Mouse (Mus musculus) lung, adult 2 months (tissue): ENCODE data around the gene Ugt1a10. TPM values are rescaled to one million over a fixed set of nuclear protein-coding genes. Genes with fewer than 3 reads are reported as not detected.
"Not testable (repeated sequence)": the region's sequence is repeated elsewhere in the genome, so short reads cannot be mapped to it uniquely, and the experiment has no call there.

ENCODE experiments used
- DNase-seq: peaks from one replicate; pipeline ENCODE4 v3.0.0; 2022
- H3K4me1 ChIP-seq: fragments of 200-500 bp; 2 replicates; pipeline ENCODE4 v1.6.1; 2011; ENCODE audit warnings: low read length; ENCODE audit not compliant: control insufficient read depth, insufficient read depth
- H3K4me3 ChIP-seq: fragments of 200-500 bp; replicated peaks from 2 replicates; pipeline ENCODE3; 2011; ENCODE audit warnings: low read depth, mild to moderate bottlenecking, control low read depth, low read length; ENCODE audit errors: extremely low read depth
- CTCF ChIP-seq: fragments of 200-500 bp; IDR thresholded peaks from 2 replicates; pipeline ENCODE4 v1.5.1; 2011; ENCODE audit warnings: mild to moderate bottlenecking, low read length, control low read depth; ENCODE audit not compliant: insufficient read depth
- POLR2A ChIP-seq: fragments of 200-500 bp; IDR thresholded peaks from 2 replicates; pipeline ENCODE4 v1.6.1; 2011; ENCODE audit warnings: low read depth, mild to moderate bottlenecking, control low read depth, low read length, borderline replicate concordance; ENCODE audit errors: extremely low read depth
- WGBS: fragments of 180-500 bp; shearing (Covaris S2); methylation state at CpG from one replicate; pipeline ENCODE4 v1.1.7; 2018; 5-methylcytosine and 5-hydroxymethylcytosine counted together
- polyA plus RNA-seq: library from polyadenylated mRNA; depleted of rRNA; stranded (reverse); fragments of >200 nt; gene quantifications from 2 replicates; pipeline ENCODE4 v1.2.3, GENCODE M21; 2012

The Ugt1a10 gene
- polyA plus RNA-seq, 1 experiment, result not detected

DNA sequence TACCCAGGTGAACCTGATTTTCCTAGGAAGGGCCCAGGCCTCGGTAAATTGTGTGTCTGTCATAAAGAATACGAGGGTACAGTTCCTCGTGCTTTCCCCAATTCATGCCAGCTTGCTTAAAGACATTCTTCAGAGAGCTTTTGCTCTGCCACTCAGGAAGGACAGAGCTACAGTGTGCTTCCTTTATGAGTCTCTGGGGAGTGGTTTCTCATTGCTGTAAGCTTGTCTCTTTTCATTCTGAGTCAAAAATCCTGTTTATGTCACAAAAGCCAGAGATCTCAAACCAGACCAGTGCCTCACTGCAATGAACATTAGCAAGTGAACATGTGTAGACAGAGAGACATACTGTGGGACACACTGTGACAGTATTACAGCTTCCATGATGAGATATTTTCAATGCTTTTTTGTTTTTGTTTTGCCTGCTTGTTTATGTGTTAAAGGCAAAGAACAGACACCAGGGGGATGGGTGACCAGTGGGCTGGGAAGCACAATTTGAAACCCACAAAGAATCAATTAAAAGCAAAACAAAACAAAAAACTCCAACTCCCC lies 78.8 kb downstream of the Ugt1a10 start:
- 34% methylated on average over 3 of the region's 3 CpGs for WGBS
- Histone ChIP-seq H3K4me3 (no peak overlapping the region), H3K4me1 (peaks cover 12% of the 10 kb centered on the region)
- TF ChIP-seq POLR2A (no peak), CTCF (no peak)
- DNase-seq, result no peak

DNA sequence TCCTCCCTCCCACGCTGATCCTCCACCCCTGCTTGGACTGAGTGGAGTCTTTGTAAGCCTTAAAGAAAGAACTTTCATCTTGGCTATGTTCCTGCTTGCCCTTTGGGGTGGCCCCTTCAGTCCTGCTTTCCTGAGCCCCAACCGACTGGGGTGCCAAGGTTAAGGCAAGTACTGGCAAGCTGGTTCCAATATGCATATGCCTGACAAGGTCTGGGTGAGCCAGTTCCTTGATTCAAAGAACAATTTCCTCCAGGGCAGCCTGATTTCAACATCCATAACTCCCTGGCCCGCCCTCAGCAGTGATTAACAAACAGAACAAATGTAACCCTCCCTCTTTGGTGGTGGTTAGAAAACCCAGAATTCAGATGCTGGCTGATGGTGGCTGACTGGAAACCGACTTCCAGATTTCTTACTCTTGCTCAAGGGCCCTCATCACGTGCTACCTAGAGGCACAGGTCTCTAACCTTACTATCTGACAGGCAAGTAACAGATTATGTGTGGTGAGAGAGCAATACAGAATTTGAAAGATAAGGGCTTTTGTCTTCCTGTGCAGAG lies 79.3 kb downstream of the Ugt1a10 start, which contains the start of gene Ugt1a6a:
Gene Ugt1a6a (plus strand): TSS at position 353 of the 555 bp plus-strand sequence.
- 19% methylated on average over 5 of the region's 5 CpGs for WGBS
- H3K4me3 ChIP-seq, result not testable (repeated sequence)
- peak; percentile 38 for DNase-seq
- H3K4me1 ChIP-seq, result peaks cover 12% of the 10 kb centered on the region

DNA sequence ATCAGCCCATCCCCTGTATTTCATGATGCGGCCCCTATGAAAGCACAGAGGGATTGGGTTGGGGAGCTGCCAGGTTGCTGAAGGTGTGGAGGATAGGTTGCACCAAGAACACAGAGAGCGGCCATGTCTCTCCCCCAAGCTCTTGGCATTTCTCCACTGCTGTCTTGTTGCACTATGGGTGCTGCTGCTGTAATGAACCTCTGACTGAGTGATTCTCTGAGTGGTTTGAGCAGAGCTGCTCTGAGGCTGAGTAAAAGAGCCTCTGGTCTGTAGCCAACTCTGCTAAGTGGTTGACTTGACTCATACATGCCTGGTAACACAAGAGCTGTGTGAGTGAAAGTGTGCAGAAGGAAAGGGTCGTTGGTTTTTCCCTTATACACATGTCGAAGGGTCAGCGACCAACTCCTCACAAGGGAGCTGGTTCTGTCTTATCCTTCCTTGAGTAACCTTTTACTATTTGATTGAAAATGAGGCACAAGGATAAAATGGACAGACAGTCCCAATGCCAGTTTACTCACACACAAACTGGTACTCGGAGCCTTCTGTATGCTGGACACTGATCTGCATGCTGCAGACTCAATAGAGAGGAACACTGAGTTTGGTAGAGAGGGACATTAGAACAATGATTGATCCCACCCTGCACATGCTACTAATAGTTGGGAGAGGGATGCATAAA lies 80.2 kb downstream of the Ugt1a10 start:
- DNase-seq, H3K4me3 ChIP-seq: not testable (repeated sequence)
- peaks cover 12% of the 10 kb centered on the region for H3K4me1 ChIP-seq
- 58% methylated on average over 6 of the region's 6 CpGs for WGBS

DNA sequence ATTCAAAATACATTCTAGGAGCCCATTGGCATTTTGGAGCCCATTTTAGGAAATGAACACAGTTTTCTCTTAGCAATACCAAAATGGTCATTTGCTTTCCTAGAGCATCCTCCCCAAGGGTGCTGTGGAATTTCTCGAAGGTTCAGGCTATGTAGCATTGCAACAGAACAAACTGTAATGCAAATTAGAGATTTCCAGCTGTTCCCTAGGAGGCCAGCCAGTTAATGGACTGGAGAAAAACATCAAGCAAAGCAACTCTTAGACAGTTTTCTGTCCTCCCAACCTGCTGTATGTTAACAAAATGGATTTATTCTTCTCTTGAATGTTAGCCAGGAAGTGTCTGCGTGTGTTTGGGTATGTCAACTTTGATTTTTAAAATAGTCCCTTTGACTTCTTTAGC lies 81.5 kb downstream of the Ugt1a10 start:
- 57% methylated on average over 2 of the region's 2 CpGs for WGBS
- TF ChIP-seq POLR2A, result no peak
- DNase-seq, result no peak
- no peak overlapping the region for H3K4me3 ChIP-seq
- peaks cover 12% of the 10 kb centered on the region for H3K4me1 ChIP-seq

DNA sequence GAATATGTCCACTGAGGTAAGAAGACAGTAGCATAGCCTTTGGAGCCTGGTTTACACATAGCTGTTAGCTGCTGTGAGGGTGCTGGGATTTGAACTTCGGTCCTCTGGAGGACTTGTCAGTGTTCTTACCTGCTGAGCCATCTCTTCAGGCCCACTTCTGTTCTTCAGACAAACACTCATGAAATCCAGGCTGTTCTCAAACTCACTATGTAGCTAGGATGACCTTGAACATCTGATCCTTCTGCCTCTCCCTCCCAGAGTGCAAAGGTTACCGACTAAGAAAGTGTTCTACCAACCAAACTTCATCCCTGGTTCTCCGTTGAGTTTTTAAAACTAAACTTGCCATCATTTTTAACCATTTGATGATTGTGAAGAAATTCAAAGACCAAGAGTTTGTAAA lies 82.1 kb downstream of the Ugt1a10 start:
- Histone ChIP-seq H3K4me1 (peaks cover 12% of the 10 kb centered on the region), H3K4me3 (no peak overlapping the region)
- TF ChIP-seq POLR2A (no peak), CTCF (no peak)
- WGBS, result 71% methylated on average over 3 of the region's 3 CpGs
- DNase-seq, result no peak

DNA sequence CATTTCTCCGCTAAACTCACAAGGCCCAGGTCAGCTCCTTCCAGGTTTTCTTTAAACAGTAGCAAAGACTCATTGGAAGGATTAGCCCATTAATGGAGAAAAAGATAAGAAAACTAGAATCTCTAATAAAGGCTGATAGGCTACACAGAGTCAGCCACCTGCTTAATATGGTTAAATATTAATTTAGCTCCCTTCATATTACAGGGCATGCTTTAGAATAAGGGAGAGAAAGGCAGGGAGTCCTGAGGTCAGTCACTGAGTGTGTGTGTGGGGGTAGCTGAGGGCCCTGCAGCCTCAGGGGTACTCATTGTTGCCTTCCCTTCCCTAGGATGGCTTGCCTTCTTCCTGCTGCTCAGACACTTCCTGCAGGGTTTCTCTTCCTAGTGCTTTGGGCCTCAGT lies 83.0 kb downstream of the Ugt1a10 start:
- no peak for DNase-seq
- no peak overlapping the region for H3K4me3 ChIP-seq
- TF ChIP-seq POLR2A (no peak), CTCF (no peak)
- WGBS, result 83% methylated on average over 1 of the region's 1 CpGs
- H3K4me1 ChIP-seq, result peaks cover 12% of the 10 kb centered on the region

DNA sequence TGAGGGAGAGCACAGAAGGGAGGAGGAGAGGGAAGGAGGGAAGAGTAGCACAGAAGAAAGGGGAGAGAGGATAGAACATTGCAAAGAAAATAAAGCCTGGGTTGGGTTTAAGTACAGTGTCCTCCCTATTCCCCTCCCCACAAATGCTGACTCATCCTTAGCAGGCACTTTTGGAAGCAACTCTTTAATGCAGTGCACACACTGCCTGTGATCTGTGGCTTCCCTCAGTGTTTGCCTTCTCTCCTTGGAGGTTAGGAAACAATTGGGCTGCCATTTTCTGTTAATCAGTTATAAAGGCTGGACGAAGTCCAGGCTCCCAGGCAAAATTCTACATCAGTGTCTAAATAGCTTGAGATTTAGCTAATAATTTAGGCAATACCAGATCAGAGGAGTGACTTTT lies 85.3 kb downstream of the Ugt1a10 start:
- WGBS, result 51% methylated on average over 1 of the region's 1 CpGs
- H3K4me1 ChIP-seq, H3K4me3 ChIP-seq, DNase-seq: not testable (repeated sequence)

DNA sequence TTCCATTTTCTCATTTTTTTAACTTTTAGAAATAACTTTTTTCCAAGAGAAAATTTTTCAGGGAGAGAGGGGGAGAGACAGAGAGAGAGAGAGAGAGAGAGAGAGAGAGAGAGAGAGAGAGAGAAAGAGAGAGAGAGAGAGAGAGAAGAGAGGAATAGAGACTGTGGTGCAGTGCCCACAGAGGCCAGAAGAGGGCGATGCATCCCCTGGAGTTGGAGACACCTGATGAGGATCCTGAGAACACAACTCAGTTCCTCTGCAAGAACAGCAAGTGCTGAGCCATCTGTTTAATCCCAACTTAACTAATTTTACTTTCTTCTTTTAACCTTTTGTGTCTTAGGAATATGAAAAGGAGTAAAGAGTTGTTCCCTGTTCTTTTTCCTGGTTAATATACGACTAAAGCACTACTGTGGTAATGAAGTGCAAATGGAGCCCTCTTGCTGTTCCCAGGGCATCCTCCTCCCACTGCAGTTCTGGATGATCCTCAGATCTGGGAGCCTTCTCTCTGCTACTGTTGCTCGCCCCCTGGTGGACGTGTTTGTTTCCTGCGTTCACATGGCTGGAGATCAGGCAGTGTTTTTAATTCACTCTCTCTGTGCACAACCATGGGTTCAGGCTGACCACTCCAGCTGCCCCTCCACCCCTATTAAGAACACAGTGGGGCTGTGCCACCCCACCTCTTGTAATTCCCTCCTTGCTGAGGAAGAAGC lies 88.9 kb downstream of the Ugt1a10 start:
- WGBS, result 4% methylated on average over 5 of the region's 5 CpGs
- DNase-seq, H3K4me3 ChIP-seq, H3K4me1 ChIP-seq: not testable (repeated sequence)
- peak; percentile 62 for TF ChIP-seq CTCF

DNA sequence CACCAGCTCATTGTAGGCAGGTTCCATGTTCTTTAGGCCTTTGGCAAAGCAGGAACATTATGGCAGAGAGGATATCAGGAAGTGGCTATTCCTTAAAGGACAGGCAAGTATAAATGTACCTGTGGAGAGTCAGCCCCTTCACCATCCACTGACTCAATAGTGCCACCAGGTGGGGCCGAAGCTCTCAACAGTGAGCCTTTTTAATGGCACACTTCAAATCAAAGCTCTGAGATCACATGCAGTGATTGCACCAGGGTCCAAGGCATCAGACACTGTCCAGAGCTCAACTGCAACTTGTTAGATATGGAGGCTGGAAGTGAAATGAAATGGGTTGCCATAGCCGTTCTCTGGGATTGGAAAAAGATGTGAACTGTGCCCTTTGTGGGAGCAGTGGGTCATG lies 90.1 kb downstream of the Ugt1a10 start:
- DNase-seq, H3K4me3 ChIP-seq, H3K4me1 ChIP-seq: not testable (repeated sequence)
- 69% methylated on average over 2 of the region's 2 CpGs for WGBS
- TF ChIP-seq CTCF, result peak; percentile 4; the same call in 1 of the 2 replicates

DNA sequence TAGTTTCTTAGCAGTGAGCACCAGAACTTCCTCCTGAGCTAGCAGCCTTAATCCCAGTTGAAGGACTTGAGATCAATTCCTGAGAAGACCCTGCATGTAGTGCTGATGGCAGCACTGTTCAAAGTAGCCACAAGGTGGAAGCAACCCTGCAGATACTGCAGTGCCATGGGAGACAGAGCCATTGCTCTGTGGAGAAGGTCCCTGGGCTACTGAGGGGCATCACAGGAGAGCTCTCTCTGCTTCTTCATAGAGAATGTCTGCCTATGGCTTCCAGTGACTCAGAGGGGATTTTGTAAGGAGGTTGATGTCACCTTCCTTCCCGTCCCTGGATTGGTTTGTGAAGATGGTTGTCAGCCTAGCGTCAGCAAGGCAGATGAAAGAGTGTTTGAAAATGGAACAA lies 94.9 kb downstream of the Ugt1a10 start:
- WGBS, result 68% methylated on average over 2 of the region's 2 CpGs
- peak; percentile 17; the same call in 1 of the 2 replicates for TF ChIP-seq CTCF

More for the DNA sequence above, 94.9 kb downstream of the Ugt1a10 start:
- H3K4me3 ChIP-seq, H3K4me1 ChIP-seq, DNase-seq: not testable (repeated sequence)
